Mouse (Mus musculus) CH12.LX (cell line): ENCODE measurements around the gene Alox12e. TPM values are rescaled to one million over a fixed set of nuclear protein-coding genes. Genes with fewer than 3 reads are reported as not detected.

Experiments
- DNase-seq: peaks from one replicate; pipeline ENCODE4 v3.0.0-alpha.2; 2013; ENCODE audit errors: extremely low read depth
- H3K27ac ChIP-seq: 2 replicates; pipeline ENCODE4 v1.5.1; 2012; ENCODE audit warnings: low read depth, mild to moderate bottlenecking, control low read depth, moderate library complexity; ENCODE audit not compliant: insufficient read depth
- H3K27me3 ChIP-seq: replicated peaks from 2 replicates; pipeline ENCODE3; 2012; ENCODE audit warnings: inconsistent platforms
- H3K36me3 ChIP-seq, 2 experiments: replicated peaks in 1 of 2; 2 replicates each; pipeline versions ENCODE3 to v1.6.1; 2012; ENCODE audit warnings: inconsistent platforms in 1 of 2, low read length in 1 of 2, mild to moderate bottlenecking in 1 of 2, mixed read lengths in 1 of 2, moderate library complexity in 1 of 2; ENCODE audit not compliant: control insufficient read depth in 1 of 2, insufficient read depth in 1 of 2
- H3K4me1 ChIP-seq, 2 experiments: 2 replicates each; pipeline ENCODE4 v1.6.1; 2012; ENCODE audit warnings: inconsistent platforms in 1 of 2, moderate library complexity in 1 of 2; ENCODE audit not compliant: insufficient read depth in 2 of 2, control insufficient read depth in 1 of 2
- H3K4me2 ChIP-seq: 2 replicates; pipeline ENCODE4 v1.6.1; 2012; ENCODE audit warnings: low read depth, mild to moderate bottlenecking, control low read depth; ENCODE audit not compliant: poor library complexity, insufficient read depth, severe bottlenecking
- H3K4me3 ChIP-seq, 3 experiments: fragments of 150-350 bp in 1 of 3; sonication (generic) in 1 of 3; replicated peaks in 1 of 3; 2 replicates each; pipeline versions ENCODE3 to v1.5.1; 2011 to 2012; ENCODE audit warnings: low read depth in 2 of 3, low read length in 2 of 3, mild to moderate bottlenecking in 2 of 3, moderate library complexity in 2 of 3, control low read depth in 1 of 3, improper control_type of control experiment in 1 of 3, inconsistent platforms in 1 of 3, mixed read lengths in 1 of 3; ENCODE audit not compliant: poor library complexity in 1 of 3
- H3K79me2 ChIP-seq: replicated peaks from 2 replicates; pipeline ENCODE4 v1.6.1; 2012; ENCODE audit warnings: mild to moderate bottlenecking, moderate library complexity; ENCODE audit not compliant: control insufficient read depth, poor library complexity, insufficient read depth, severe bottlenecking; ENCODE audit errors: extremely low read depth
- H3K9ac ChIP-seq: 2 replicates; pipeline ENCODE4 v1.6.1; 2012; ENCODE audit warnings: low read depth, mild to moderate bottlenecking, control low read depth, moderate library complexity; ENCODE audit not compliant: insufficient read depth
- H3K9me3 ChIP-seq: replicated peaks from 2 replicates; pipeline ENCODE3; 2012; ENCODE audit warnings: low read length, inconsistent platforms, mixed read lengths
- BHLHE40 ChIP-seq: IDR thresholded peaks from 2 replicates; pipeline ENCODE4 v1.6.1; 2011; ENCODE audit warnings: mild to moderate bottlenecking, low read depth, low read length, improper control_type of control experiment
- CHD1 ChIP-seq: IDR thresholded peaks from 2 replicates; pipeline ENCODE4 v1.6.1; 2012; ENCODE audit warnings: low read depth, low read length, improper control_type of control experiment, inconsistent platforms
- CHD2 ChIP-seq: IDR thresholded peaks from 2 replicates; pipeline ENCODE4 v1.6.1; 2011; ENCODE audit warnings: low read length, improper control_type of control experiment
- CTCF ChIP-seq, 2 experiments: IDR thresholded peaks in 1 of 2; conservative IDR thresholded peaks in 1 of 2; 2 replicates each; pipeline ENCODE4 v1.5.1; 2011 to 2012; ENCODE audit warnings: low read depth in 2 of 2, low read length in 2 of 2, improper control_type of control experiment in 1 of 2, inconsistent platforms in 1 of 2, mild to moderate bottlenecking in 1 of 2, moderate library complexity in 1 of 2
- E2F4 ChIP-seq: IDR thresholded peaks from 2 replicates; pipeline ENCODE4 v1.6.1; 2011; ENCODE audit warnings: low read depth, low read length, improper control_type of control experiment; ENCODE audit not compliant: insufficient replicate concordance
- ELF1 ChIP-seq: IDR thresholded peaks from 2 replicates; pipeline ENCODE4 v1.6.1; 2014; ENCODE audit warnings: low read depth, mild to moderate bottlenecking, inconsistent platforms, low read length, improper control_type of control experiment
- EP300 ChIP-seq: IDR thresholded peaks from 2 replicates; pipeline ENCODE4 v1.6.1; 2011; ENCODE audit warnings: low read length, improper control_type of control experiment
- ETS1 ChIP-seq: conservative IDR thresholded peaks from 2 replicates; pipeline ENCODE4 v1.6.1; 2012; ENCODE audit warnings: low read depth, mild to moderate bottlenecking, inconsistent platforms, low read length, improper control_type of control experiment, moderate library complexity
- HCFC1 ChIP-seq: IDR thresholded peaks from 2 replicates; pipeline ENCODE4 v1.6.1; 2012; ENCODE audit warnings: low read depth, mild to moderate bottlenecking, inconsistent platforms, low read length, improper control_type of control experiment
- IRF4 ChIP-seq: IDR thresholded peaks from 2 replicates; pipeline ENCODE4 v1.6.1; 2014; ENCODE audit warnings: low read depth, mild to moderate bottlenecking, inconsistent platforms, low read length, improper control_type of control experiment
- JUN ChIP-seq: IDR thresholded peaks from 2 replicates; pipeline ENCODE4 v1.6.1; 2011; ENCODE audit warnings: low read depth, mild to moderate bottlenecking, low read length, improper control_type of control experiment, moderate library complexity; ENCODE audit not compliant: insufficient read depth
- KAT2A ChIP-seq: IDR thresholded peaks from 2 replicates; pipeline ENCODE4 v1.6.1; 2012; ENCODE audit warnings: low read length, improper control_type of control experiment, inconsistent platforms; ENCODE audit not compliant: insufficient replicate concordance
- MYC ChIP-seq: IDR thresholded peaks from 2 replicates; pipeline ENCODE4 v1.6.1; 2011; ENCODE audit warnings: low read depth, mild to moderate bottlenecking, improper control_type of control experiment, low read length
- PAX5 ChIP-seq: IDR thresholded peaks from 2 replicates; pipeline ENCODE4 v1.6.1; 2012; ENCODE audit warnings: low read length, inconsistent platforms, mixed read lengths
- RAD21 ChIP-seq: IDR thresholded peaks from 2 replicates; pipeline ENCODE4 v1.6.1; 2011; ENCODE audit warnings: low read depth, mild to moderate bottlenecking, low read length, improper control_type of control experiment, moderate library complexity
- RCOR1 ChIP-seq: conservative IDR thresholded peaks from 2 replicates; pipeline ENCODE4 v1.6.1; 2012; ENCODE audit warnings: low read depth, mild to moderate bottlenecking, inconsistent platforms, low read length, improper control_type of control experiment
- TBP ChIP-seq: conservative IDR thresholded peaks from 2 replicates; pipeline ENCODE4 v1.6.1; 2011; ENCODE audit warnings: low read depth, low read length, improper control_type of control experiment
- UBTF ChIP-seq: IDR thresholded peaks from 2 replicates; pipeline ENCODE4 v1.6.1; 2012; ENCODE audit warnings: low read depth, mild to moderate bottlenecking, inconsistent platforms, low read length, improper control_type of control experiment, moderate library complexity
- USF2 ChIP-seq: conservative IDR thresholded peaks from 2 replicates; pipeline ENCODE4 v1.6.1; 2011; ENCODE audit warnings: low read depth, low read length, improper control_type of control experiment
- ZKSCAN1 ChIP-seq: IDR thresholded peaks from 2 replicates; pipeline ENCODE4 v1.6.1; 2012; ENCODE audit warnings: low read depth, inconsistent platforms, low read length, improper control_type of control experiment, borderline replicate concordance
- ZMIZ1 ChIP-seq: IDR thresholded peaks from 2 replicates; pipeline ENCODE4 v1.6.1; 2012; ENCODE audit warnings: low read depth, mild to moderate bottlenecking, inconsistent platforms, low read length, improper control_type of control experiment
- dilution Hi-C: fragments of 300-500 bp; cut with MboI; formaldehyde crosslinking; loops from 2 replicates; pipeline ENCODE4 v1.14.3; 2020; ENCODE audit warnings: low sequenced_read_pairs; ENCODE audit not compliant: extremely low pct_unique_long_range_greater_than_20kb, extremely low pct_ligation_motif_present
- in situ Hi-C: fragments of 300-500 bp; cut with MboI; formaldehyde crosslinking; loops from 3 replicates; pipeline ENCODE4 v1.14.3; 2019; ENCODE audit warnings: low sequenced_read_pairs, low pct_ligation_motif_present, low pct_unique_long_range_greater_than_20kb, mixed read lengths
- polyA plus RNA-seq: library from polyadenylated mRNA; unstranded; fragments of >175 nt; gene quantifications from 2 replicates; pipeline ENCODE4 v1.2.1, GENCODE M21; 2012; ENCODE audit warnings: low read depth; ENCODE audit not compliant: insufficient read length
- total RNA-seq, 2 experiments: library from RNA; depleted of rRNA; stranded (reverse); fragments of 300-350 nt in 1 of 2; fragments of >200 nt in 1 of 2; gene quantifications; 2 replicates each; pipeline ENCODE4 v1.2.3; 2012 to 2014

Gene Alox12e
- total and polyA plus RNA-seq, 3 experiments: 0.21 TPM; not detected in 2

DNA sequence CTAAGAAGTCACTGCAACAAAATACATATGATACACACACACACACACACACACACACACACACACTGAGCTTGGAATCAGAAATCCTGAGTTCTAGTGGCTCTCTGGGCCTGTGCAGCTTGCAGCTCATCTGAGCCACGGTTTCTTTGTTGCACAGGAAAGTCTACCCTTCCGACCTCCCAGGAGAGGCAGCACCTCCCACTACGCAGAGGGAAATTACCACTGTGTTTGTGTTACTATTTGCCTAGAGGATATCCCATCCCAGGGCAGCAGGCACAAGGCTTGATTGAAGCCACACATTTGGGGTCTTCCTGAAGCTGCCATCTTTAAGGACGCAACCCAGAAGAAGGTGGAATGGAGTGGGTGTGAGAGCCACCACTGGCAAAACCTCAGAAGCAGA lies 25.0 kb downstream of the Alox12e start:
- Histone ChIP-seq H3K4me2 (no peak overlapping the region), H3K9ac (no peak overlapping the region), H3K27ac (no peak overlapping the region), H3K36me3 (no peaks in the 10 kb centered on the region), H3K9me3 (peaks cover 12% of the 10 kb centered on the region), H3K27me3 (peaks cover 71% of the 10 kb centered on the region), H3K4me1 (no peaks in the 10 kb centered on the region), H3K4me3 (no peak overlapping the region), H3K79me2 (no peaks in the 10 kb centered on the region)
- dilution Hi-C loops: no loop called here
- DNase-seq: no peak
- TF ChIP-seq BHLHE40: no peak
- TF ChIP-seq PAX5: no peak
- TF ChIP-seq, all 38 proteins: peak for 0
- in situ Hi-C loops: no loop called here

DNA sequence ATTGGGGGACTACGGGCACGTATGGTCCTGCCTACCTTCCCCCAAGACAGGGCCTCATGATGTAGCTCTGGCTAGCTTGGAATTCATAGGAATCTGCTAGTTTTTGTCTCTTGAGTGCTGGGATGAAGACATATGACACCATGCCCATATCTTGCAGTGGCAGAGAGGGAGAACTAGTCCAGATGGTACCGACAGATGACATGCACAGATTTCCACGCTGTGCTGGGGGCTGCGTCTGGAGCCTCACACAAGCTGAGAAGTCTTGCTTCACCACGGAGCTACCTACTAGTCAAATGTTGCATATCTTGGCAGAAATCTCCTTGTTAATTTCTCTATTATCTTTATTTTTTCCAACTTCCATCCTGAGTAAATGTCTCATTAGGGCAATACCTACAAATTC lies 28.5 kb downstream of the Alox12e start:
- Histone ChIP-seq H3K27me3 (peaks cover 76% of the 10 kb centered on the region), H3K4me1 (no peaks in the 10 kb centered on the region), H3K4me3 (no peak overlapping the region), H3K9me3 (peaks cover 4% of the 10 kb centered on the region), H3K4me2 (no peak overlapping the region), H3K79me2 (no peaks in the 10 kb centered on the region), H3K9ac (no peak overlapping the region), H3K36me3 (no peaks in the 10 kb centered on the region), H3K27ac (no peak overlapping the region)
- dilution Hi-C loops: no loop called here
- in situ Hi-C loops: no loop called here
- TF ChIP-seq USF2 (no peak), HCFC1 (no peak), IRF4 (no peak), ZMIZ1 (no peak), ELF1 (no peak), EP300 (no peak)
- no peak for DNase-seq

DNA sequence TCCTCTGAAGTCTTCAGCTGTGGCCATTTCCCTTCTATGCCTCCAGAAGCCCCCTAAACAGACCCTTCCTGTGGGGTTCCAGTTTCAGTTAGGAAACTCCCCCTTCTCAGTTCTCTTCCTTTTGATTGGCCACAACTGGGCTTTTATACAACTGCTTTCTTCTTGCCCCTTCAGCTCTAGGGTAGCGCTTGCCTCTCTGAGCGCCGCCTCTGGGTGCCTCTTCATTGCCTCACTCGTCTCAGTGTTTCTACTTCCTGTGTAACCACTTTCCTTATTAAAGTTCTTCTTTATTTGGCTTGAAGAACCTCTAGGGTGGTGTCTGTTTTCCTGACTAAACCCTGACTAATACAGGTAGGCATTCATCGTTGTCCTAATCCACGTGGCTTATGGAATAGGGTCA lies 31.2 kb downstream of the Alox12e start:
- DNase-seq: no peak
- in situ Hi-C loops (no loop called here), dilution Hi-C loops (no loop called here)
- Histone ChIP-seq H3K4me3 (no peak overlapping the region), H3K36me3 (no peaks in the 10 kb centered on the region), H3K79me2 (no peaks in the 10 kb centered on the region), H3K4me1 (no peaks in the 10 kb centered on the region), H3K4me2 (no peak overlapping the region), H3K9me3 (peaks cover 4% of the 10 kb centered on the region), H3K27ac (no peak overlapping the region), H3K9ac (no peak overlapping the region), H3K27me3 (peaks cover 81% of the 10 kb centered on the region)
- TF ChIP-seq UBTF (no peak), ZKSCAN1 (no peak), JUN (no peak), CHD1 (no peak), ETS1 (no peak), CTCF (conservative IDR thresholded peaks at IDR 0.05 in 1 of 2, IDR thresholded peaks at IDR 0.05 in 1 of 2; ENCODE audit: low read depth in 2 of 2, low read length in 2 of 2) (no peak), RCOR1 (no peak), KAT2A (no peak), E2F4 (no peak), MYC (no peak), CHD2 (no peak), RAD21 (no peak), TBP (no peak), BHLHE40 (no peak)
